Mouse (Mus musculus): ENCODE measurements at regions not wholly inside any gene's neighbourhood (a gene's known extent, or its start where the extent isn't known, plus 50 kb on each side); places are given as distances from the start of the nearest gene placed in this dataset.
"Not testable (repeated sequence)": the region's sequence is repeated elsewhere in the genome, so short reads cannot be mapped to it uniquely, and the experiment has no call there.

DNA sequence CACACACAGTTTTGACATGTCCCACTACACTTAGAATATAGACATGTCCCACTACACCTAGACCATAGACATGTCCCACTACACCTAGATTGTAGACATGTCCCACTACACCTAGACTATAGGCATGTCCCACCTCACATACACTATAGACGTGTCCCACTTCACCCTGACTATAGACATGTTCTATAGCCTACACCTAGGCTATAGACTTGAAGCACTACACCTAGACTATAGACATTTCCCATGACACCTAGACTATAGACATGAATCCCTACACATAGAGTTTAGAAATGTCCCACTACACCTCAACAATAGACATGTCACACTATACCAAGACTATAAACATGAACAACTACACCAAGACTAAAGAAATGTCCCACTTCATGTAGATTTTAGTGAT is 2580.9 kb downstream of the Gm37988 start:
- no peak for DNase-seq (ENCODE audit: low spot score)

DNA sequence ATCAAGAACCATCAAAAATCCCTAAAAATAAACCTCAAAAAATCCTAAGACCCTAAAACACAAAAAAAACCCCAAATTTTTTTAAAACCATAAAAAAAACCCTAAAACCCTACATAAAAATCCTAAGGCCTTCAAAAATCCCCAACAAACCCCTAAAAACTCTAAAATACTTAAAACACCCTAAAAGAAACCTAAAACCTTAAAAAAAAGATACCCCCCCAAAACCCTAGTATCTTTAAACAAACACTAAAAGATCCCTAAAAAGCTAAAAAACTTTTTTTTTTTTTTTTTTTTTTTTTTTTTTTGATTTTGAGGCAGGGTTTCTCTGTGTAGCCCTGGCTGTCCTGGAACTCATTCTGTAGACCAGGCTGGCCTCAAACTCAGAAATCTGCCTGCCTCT is 2585.8 kb downstream of the Gm37988 start:
- no peak for DNase-seq (ENCODE audit: low spot score)

DNA sequence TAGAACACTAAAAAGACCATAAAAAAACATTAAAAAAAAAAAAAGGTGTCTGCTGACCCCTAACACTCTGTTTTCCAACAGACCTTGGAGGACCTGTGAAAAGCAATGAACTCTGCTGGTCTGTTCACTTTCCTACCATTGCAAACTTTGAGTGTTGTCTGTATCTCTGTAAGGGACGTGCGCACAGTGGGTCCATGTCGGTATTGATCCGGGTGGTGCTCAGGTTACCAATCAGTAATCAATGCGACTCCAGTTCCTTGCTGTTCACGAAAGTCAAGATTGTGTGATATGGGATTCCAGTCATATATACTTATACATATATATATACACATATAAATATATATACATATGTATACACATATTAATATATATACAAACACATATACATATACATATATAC is 2586.5 kb downstream of the Gm37988 start:
- DNase-seq (ENCODE audit: low spot score) = no peak

DNA sequence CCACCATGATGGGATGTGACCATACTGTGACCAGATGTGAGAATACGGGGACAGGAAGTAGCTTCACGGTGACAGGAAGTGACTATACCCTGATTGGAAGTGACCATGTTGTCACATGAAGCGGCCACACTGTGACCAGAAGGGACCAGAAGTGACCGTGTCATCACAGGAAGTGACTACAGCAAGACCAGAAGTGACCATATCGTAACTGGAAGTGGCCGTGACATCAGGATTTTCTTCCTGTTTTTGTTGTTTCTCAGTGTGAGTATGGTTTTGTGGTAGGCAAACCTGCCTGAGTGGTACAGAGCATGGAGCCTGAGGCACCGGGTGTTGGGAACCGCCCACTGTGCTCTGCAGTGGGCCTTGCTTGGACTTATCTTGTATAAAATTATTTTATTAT is 2587.8 kb downstream of the Gm37988 start:
- DNase-seq (ENCODE audit: low spot score) = peak; percentile 47

DNA sequence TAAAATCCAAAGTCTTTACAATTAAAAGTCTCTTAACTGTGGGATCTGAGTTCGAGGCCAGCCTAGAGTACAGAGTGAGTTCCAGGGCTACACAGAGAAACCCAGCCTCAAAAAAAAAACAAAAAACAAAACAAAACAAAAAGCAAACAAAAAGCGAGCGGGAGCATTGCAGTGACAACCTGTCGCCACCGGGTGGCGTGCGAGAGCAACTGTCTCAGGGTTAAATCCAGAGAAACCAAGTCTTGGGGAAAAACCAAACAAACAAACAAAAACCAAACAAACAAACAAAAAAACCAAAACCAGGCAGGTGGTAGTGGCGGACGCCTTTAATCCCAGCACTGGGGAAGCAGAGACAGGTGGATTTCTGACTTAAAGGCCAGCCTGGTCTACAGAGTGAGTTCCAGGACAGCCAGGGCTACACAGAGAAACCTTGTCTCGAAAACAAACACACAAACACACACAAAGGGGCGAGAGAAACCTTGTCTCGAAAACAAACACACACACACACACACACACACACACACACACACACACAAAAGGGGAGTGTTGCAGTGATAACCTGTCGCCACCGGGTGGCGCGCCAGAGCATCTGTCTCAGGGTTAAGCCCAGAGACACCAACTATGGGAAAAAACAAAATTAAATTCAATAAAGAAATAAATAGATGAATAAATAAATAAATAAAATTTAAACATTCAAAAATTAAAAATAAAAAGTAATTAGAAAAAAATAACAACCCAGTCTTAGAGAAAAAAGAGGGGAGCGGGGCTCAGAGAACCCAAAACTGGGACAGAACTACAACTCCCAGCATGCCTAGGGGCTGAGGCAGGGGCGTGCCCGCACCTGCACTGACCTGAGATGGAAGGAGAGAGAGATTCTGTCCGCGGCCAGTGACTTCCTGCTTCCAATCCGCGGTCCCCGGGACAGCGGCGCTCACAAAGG is 2589.4 kb downstream of the Gm37988 start:
- DNase-seq (ENCODE audit: low spot score) = peak; percentile 80

DNA sequence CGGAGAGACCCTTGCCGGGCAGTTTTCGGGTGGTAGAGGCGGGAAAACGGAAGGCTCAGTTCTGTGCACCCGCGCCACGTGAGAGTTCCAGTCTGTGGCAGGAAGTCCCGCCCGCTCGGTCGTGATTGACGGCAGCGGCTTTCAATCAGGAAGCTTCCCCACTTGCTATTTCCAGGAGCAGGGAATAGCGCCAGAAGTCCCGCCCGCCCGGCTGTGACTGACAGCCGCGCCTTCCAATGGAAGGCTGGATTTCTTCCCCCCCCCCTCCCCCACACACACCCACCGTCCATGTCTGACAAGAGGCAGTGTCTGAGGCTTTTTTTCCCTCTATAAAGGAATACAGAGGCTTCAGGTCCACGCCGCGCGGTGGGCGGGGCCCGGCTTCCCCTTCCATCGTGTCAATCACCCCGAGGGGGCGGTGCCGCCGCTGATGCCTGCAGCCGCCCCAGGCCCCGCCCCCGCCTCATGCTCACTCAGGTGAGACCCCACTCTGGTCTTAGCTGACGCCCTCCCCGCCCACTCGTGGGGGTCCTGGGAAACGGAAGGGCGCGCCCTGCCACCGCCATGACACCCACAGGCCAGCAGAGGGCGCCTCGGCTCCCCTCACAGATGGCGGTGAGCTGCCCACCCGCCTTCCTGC is 2590.2 kb downstream of the Gm37988 start:
- DNase-seq (ENCODE audit: low spot score) = peak; percentile 97

DNA sequence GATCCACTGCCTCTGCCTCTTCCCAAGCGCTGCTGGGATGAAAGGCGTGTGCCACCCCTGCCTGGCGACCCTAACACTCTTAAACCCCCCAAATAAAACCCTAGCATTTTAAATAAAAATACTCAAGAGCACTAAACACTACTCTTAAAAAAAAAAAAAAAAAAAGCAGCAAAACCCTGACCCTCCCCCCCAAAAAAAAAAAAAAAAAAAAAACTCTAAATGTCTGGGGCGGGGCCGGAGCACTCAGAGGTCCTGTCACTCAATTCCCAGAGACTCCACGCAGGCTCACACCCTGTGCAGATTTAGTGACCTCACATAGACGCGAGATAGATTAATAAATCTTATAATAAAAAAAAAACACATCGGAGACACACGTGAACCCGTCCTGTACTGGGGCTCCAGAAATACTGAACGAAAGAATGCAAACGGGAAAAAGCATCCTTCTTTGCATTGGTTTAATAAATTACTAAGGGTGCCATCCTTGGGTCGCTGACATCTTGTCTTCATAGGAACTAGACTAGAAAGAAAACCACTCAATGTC is 2591.1 kb downstream of the Gm37988 start:
- DNase-seq (ENCODE audit: low spot score) = no peak

DNA sequence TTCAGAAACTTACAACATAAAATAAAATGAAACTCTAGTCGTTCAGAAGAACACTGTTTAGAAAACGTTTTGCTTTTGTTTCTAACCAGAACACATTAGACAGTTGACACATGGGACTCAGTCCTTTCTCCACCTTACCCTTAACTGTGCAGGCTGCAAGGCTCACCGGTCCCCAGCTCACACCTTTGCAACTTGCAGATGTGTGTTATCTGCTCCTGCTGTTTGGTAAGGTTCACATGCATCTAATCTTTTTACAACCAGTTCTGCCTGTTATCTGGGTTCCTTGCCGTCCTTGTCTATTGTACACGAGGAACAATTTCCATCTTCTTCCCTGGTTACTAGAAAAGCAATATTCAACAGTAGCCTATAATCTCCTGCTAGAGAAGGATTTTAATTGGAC is 2598.0 kb downstream of the Gm37988 start:
- DNase-seq (ENCODE audit: low spot score) = not testable (repeated sequence)

DNA sequence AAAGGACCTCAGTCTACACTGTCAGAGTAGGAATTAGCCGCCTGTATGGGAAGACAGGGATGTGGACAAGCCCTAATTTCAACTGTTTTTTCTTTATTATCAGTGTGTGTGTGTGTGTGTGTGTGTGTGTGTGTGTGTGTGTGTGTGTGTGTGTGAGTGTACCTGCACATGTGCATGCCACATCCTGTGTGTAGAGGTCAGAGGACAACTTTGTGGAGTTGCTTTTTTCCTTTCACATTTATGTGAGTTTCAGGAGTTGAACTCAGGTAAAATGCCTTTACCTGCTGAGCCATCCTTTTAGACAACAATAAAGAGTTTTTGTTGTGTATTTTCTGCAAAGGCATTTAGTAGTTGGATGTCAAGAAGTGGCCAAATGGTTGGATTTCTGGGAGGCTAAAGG is 2606.8 kb downstream of the Gm37988 start:
- no peak for DNase-seq (ENCODE audit: low spot score)

DNA sequence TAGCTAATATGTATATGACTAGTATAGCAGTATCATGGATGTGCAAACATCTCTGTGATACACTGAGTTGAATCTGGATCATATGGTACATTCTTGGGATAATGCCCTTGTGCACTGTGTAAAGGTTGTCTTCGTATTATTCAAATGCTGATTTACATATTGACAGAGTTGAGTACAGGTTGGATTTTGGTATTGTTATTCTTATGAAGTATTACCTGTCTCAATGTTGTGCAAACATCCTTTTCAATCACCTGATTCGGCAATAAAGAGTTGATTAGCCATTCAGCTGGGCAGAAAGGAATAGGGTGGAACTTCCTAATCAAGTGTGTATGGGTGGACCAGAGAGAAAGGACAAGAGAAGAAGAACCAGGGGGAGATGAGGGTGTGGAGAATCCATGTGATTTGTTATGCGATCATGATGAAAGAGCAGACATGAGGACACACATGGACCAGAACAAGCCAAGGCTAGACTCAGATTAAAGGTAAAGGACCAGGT is 2644.0 kb downstream of the Gm37988 start:
- DNase-seq (ENCODE audit: low spot score) = no peak

DNA sequence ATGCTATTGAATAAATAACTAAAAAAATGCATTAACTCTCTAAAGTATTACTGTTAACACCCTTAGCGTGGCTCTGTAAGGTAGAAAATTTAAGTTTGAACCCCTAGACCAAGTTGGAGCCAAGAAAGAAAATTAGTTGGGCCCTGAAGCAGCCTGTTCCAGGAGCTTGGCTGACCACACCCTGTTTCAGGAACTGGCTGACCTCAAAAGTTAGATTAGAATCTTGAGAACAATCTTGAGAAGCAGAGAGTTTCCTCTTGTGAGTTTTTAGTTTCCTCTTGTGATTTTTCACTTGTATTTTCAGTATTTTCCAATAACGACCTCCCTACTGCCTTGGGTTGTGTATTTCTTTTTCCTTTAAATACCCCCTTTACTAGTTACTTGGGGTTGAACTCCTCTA is 2647.2 kb downstream of the Gm37988 start:
- DNase-seq (ENCODE audit: low spot score) = no peak

DNA sequence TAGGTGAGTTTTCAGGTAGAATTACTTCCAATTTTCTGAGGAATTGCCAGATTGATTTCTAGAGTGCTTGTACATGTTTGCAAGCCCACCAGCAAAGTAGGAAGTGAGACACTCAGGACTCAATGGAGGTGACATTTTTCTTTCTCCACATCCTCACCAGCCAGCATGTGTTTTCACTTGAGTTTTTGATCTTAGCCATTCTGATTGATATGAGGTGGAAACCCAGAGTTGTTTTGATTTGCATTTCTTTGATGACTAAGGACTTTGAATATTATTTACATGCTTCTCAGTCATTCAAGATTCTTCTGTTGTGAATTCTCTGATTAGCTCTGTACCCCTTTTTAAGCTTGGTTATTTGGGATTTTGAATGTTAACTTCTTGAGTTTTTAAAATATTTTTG is 2650.2 kb downstream of the Gm37988 start:
- DNase-seq (ENCODE audit: low spot score) = no peak

DNA sequence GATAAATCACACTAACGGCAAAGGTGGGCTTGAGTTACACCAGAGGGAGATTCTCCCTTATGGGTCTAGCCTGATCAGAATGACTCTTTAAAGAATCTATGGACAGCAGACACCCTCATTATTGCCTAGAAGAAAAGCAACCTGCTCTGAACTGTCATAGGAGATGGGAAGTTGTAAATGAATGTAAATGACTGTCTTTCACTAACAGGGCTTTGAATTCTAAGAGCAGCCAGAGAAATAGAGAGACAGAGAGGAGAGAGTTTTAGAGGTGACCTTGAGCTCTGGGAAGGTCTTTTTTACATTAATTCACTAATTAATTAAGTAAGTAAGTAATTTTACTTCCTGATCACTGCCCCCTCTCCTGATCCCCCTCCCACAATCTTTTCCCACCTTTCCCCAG is 2686.4 kb downstream of the Gm37988 start:
- no peak for DNase-seq (ENCODE audit: low spot score)

DNA sequence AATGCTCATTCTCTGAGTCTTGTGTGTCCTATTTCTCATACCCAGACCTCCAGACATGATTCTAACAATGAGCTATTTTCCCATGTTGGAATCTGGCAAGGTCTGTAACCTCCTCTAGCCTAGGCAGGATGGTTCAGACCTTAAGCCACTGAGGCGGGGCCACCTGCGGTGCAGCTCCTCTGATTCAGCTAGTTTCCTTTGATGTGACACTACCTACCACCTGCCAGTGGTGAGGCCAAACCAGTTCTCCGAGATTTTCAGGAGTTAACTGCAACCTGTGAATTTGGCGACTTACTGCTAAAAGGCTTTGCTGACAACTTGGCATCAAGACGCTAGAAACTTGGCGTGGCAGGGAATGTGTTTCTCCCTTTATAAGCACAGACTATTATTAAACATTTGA is 2691.3 kb downstream of the Gm37988 start:
- peak; percentile 1 for DNase-seq (ENCODE audit: low spot score)

DNA sequence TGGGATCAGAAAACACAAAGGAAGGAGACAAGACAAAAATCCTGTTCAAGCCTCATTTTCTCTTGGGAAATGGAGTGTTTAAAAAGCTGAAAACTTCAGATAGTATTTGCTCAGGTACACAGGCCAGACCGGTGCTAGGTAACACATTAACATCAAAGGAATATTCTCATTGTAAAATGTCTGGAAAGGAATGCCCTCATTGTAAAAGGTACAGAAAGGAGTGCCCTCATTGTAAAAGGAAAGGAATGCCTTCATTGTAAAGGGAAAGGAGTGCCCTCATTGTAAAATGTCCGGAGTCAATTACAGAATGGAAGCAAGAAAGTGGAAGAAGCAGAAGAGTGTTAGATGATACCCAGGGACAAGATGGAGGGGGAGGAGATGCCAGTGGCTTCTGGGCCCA is 2694.7 kb downstream of the Gm37988 start:
- DNase-seq (ENCODE audit: low spot score) = no peak

DNA sequence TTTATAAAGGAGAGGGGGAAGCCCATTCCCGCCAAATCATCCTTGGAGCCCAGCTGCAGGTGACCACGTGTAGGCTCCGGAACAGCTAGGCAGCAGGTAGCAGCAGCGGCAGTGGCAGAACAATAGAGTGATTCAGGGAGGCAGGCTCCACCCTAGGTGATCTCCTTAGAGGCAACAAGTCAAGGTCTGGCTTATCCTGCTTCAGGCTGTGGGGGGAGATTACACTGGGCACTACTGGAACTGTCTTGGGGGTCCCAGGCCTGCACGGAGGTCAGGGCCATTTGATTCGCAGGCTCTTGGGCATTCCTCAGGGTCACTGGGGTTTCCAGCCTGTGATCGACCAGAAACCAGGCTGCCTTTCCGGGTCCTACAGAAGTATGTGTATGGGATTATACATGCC is 2711.1 kb downstream of the Gm37988 start:
- DNase-seq (ENCODE audit: low spot score) = no peak

DNA sequence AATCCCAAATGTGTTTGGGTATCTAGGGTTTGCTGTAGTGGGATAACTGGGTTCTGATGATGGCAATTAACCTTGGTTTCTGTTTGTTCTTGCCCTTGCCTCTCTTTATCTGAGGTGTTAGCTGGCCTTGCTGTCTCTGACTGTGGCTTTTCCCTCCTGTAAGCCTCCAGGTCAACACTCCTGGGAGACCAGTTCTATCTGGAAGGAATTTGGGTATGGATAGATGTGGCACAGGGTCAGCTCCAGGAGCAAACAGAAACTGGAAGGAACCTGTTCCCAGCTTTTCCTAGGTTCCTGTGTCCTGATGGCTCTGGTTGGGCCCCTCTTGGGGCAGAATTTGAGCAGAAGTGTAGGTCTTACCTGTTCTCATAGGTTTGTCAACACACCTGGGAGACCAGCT is 2725.8 kb downstream of the Gm37988 start:
- DNase-seq (ENCODE audit: low spot score) = no peak

DNA sequence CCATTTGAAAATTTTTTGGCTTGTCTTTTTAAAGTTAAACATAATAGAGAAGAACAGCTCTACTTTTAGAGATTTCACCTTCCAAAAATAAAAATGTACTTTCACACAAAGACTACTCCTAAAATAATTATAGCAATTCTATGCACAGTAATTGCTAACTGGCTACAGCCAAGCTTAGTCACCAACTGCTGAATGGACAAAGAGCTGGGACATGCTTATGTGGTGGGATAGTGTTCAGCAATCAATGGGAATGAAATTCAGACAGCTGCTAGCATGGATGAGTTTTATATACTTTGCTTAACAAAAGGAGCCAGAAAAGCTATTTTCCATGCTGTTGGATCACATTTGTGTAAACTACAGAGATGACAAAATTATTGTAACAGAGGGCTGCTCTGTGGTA is 2727.5 kb downstream of the Gm37988 start:
- no peak for DNase-seq (ENCODE audit: low spot score)

DNA sequence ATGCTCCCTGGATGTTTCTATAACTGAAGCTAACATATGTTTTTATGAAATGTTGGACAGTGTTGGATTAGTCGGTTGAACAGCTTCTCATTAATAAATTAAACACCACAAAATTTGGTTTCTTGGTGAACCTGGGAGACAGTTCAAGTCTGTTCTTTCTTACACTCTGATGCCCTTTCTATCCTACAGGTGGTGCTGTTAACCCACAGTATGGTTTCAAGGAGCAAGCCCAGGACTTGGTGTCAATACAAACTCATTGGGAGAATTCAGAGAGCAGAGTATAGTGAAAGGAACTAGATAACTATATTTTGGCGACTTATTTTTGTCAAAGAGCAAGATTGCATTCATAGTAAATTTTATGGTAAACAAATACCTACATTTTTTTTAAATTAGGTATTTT is 2735.8 kb downstream of the Gm37988 start:
- peak; percentile 60 for DNase-seq (ENCODE audit: low spot score)

DNA sequence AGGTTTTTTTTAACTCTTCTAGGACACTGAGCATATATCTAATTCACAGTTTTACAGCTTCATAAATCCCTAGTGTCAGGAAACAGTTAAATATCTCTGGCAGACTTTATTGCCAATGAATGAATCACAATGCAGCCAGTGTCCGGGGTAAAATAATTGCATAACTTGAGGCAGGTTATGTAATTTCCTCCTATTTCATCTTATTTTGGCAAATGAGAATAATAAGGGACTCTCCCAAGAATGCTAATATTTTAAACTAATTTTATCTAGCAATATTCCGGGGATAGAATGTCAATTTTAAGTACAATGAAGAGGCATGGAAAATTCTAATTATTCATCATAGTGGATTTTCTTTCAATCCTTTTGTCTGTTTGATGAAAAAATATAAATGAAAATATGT is 2740.6 kb downstream of the Gm37988 start:
- DNase-seq (ENCODE audit: low spot score) = no peak

DNA sequence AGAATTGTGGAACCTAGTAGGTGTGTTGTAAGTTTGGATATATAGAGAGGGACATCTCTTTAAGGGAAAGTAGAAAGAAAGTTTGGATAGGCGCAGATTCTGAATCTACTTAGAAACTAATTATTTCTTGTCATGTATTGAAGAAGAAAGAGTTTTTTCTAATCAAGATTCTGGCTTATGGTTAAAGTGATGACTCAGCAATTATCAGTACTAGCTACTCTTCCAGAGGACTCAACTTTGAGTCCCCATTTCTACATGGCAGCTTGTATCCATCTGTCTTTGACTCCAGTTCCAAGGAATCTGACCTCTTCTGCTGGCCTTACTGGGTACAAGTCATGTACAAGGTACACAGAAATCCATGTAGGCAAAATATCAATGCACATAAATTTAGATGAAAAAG is 2767.1 kb downstream of the Gm37988 start:
- DNase-seq (ENCODE audit: low spot score) = no peak

DNA sequence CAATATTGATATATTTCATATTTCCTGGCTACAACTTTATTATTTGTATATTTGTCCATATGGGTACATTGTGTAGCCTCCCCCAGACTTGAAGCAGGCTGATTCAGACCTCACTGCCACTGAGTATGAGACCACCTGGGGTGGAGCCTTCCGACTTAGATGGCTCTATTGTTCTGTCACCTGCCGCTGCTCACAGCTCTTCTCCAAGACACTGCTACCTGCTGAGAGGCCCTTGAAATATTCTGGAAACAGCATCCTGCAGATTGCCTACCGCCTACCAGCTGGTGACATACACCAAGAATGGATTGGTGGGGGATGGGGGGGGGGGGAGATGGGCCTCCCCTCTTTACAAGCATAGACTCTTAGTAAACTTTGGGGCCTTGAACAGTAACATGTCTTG is 2778.7 kb downstream of the Gm37988 start:
- DNase-seq (ENCODE audit: low spot score) = no peak

DNA sequence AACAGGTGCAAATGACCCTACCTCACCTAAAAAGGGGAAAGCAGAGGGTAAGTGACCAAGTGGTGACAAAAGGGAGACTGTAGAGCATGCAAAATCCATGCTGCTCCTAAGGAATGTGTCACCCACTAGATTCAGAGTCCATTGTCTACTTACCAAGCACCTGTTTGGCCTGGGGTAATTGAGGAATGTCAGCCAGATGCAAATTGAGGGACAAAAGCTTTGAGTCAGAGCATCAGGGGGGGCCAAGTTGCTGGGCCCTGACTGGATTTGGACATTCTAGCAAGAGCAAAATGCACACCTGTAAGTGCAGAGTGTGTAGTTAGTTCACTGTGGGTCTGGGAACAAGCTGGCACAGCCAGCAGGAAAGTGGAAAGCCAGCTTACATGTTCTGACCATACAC is 2783.6 kb downstream of the Gm37988 start:
- no peak for DNase-seq (ENCODE audit: low spot score)
